Mouse (Mus musculus): Measurements from ENCODE around the gene Gpr19. TPM values are rescaled to one million over a fixed set of nuclear protein-coding genes. Genes with fewer than 3 reads are reported as not detected.

Gene Gpr19
- polyA plus RNA-seq, 1 experiment from 2014 or later = 8.6 TPM

DNA sequence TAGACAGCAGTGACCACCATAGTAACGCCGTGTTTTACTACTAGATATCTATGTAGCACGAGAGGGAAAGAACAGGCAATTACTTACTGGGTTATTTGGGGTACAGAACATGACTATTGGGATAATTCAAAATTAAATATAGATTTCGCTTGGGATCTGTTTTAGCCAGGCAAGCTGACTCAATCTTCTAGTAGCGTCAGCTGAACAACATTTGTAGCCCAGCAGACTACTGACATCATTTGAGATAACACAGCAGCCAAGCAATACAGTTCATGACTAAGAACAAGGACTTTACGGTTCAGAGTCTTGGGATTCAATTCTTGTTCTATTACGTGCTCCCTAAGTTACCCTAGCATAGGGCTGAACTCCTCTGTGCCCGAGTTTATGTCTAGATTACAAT is 11.9 kb downstream of the Gpr19 start:
- no peaks in the 10 kb centered on the region for H3K9me3 ChIP-seq
- H3K4me1 ChIP-seq = peaks cover 24% of the 10 kb centered on the region
- WGBS = 73% methylated on average over 8 of the region's 8 CpGs
- H3K4me2 ChIP-seq = no peak overlapping the region
- no peak overlapping the region for H3K27ac ChIP-seq (replicated peaks)
- H3K36me3 ChIP-seq = peaks cover 5% of the 10 kb centered on the region; the same call in 1 of the 2 replicates
- H3K4me3 ChIP-seq = no peak overlapping the region
- H3K9ac ChIP-seq = no peak overlapping the region
- no peaks in the 10 kb centered on the region for H3K27me3 ChIP-seq (replicated peaks)
- ATAC-seq (ENCODE audit: extremely low read depth, insufficient number of reproducible peaks, low FRiP score, low TSS enrichment) = no peak

DNA sequence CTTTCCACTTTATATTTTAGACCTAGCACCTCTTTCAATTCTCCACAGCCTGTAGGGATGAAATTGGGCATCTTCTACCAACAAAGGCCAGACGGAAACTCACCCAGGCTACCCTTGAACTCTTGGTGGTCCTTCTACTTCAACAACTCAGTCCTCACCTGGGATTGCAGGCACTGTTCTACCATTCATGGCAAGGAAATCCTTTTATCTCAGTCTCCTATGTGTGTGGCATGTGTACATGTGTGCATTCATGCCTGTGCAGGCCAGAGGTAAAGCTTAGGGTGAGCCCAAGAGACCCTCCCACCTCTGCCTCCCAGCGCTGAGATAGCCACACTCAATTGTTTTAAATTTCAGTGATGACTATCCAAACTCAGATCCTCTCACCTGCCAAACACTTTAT is 12.9 kb downstream of the Gpr19 start:
- Histone ChIP-seq H3K4me2 (no peak overlapping the region), H3K27me3 (replicated peaks) (no peaks in the 10 kb centered on the region), H3K9ac (no peak overlapping the region), H3K9me3 (no peaks in the 10 kb centered on the region), H3K4me1 (peaks cover 33% of the 10 kb centered on the region), H3K27ac (replicated peaks) (no peak overlapping the region), H3K36me3 (peaks cover 5% of the 10 kb centered on the region; the same call in 1 of the 2 replicates), H3K4me3 (no peak overlapping the region)
- ATAC-seq (ENCODE audit: extremely low read depth, insufficient number of reproducible peaks, low FRiP score, low TSS enrichment) = no peak
- WGBS = 92% methylated on average over 2 of the region's 2 CpGs

DNA sequence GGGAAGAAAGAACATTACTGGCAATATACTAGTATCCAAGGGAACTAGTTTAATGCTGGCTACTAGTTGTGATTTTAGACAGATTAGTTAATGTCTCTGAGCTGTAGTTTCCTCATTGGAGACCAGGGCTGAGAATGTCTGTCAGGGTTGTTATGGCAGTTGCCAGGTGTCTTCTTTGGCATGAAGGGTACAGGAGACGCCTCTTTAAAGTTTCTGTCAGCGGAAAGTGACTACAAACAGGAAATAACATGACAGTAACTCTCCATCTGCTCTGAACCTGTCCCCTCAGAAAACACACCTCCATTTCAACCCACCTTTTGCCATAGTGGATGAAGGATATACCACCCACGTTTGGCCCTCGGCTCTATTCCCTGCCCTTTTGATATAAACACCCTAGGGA is 14.7 kb downstream of the Gpr19 start:
- Histone ChIP-seq H3K4me1 (peaks cover 34% of the 10 kb centered on the region), H3K4me3 (no peak overlapping the region), H3K4me2 (no peak overlapping the region), H3K36me3 (peaks cover 5% of the 10 kb centered on the region; the same call in 1 of the 2 replicates), H3K9me3 (no peaks in the 10 kb centered on the region), H3K9ac (no peak overlapping the region), H3K27me3 (replicated peaks) (no peaks in the 10 kb centered on the region), H3K27ac (replicated peaks) (no peak overlapping the region)
- ATAC-seq (ENCODE audit: extremely low read depth, insufficient number of reproducible peaks, low FRiP score, low TSS enrichment) = no peak
- 74% methylated on average over 4 of the region's 4 CpGs for WGBS

DNA sequence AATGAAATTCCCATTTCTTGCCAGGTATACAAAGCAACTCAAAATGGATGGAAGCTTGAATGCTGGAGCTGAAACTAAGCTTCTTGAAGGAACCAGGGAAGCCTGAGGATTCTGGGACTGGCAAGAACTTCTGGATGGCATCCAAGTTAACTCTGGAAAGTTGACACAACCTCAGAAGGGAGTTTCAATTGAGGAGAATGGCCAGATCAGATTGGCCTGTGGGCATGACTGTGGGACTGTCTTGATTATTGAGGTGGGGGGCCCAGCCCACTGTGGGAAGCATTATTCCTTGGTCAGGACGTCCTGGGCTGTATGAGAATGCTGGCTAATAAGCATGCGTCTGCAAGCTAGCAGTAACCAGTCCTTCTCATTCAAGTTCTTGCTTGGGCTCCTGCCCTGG is 18.3 kb downstream of the Gpr19 start:
- ATAC-seq (ENCODE audit: extremely low read depth, insufficient number of reproducible peaks, low FRiP score, low TSS enrichment) = no peak
- WGBS = 66% methylated on average over 2 of the region's 2 CpGs

DNA sequence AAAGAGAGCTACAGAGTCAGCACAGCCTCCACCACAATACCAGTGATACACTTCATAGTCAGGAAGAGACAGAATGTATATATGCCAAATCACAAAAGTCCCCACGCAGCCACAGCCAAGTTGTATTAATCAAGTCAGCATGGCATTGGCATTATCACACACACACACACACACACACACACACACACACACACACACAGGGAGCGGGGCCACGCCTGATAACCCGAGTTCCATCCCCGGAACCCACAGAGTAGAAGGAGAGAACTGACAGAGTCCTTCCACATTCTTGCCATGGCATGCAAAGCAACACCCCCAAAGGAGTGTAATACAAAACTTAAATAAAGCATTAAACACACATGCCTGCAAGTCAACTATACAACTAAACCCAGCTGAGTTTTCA is 18.8 kb downstream of the Gpr19 start:
- no peaks in the 10 kb centered on the region for H3K9me3 ChIP-seq
- H3K4me2 ChIP-seq = no peak overlapping the region
- H3K27ac ChIP-seq (replicated peaks) = no peak overlapping the region
- H3K4me3 ChIP-seq = no peak overlapping the region
- no peaks in the 10 kb centered on the region for H3K27me3 ChIP-seq (replicated peaks)
- H3K36me3 ChIP-seq = peaks cover 8% of the 10 kb centered on the region; the same call in 1 of the 2 replicates
- 77% methylated on average over 5 of the region's 5 CpGs for WGBS
- H3K9ac ChIP-seq = no peak overlapping the region
- H3K4me1 ChIP-seq = peaks cover 17% of the 10 kb centered on the region
- ATAC-seq (ENCODE audit: extremely low read depth, insufficient number of reproducible peaks, low FRiP score, low TSS enrichment) = no peak

More for the DNA sequence above, 18.3 kb downstream of the Gpr19 start:
- H3K9me3 ChIP-seq = no peaks in the 10 kb centered on the region
- peaks cover 8% of the 10 kb centered on the region; the same call in 1 of the 2 replicates for H3K36me3 ChIP-seq
- H3K9ac ChIP-seq = no peak overlapping the region
- H3K4me2 ChIP-seq = no peak overlapping the region
- no peak overlapping the region for H3K4me3 ChIP-seq
- H3K27me3 ChIP-seq (replicated peaks) = no peaks in the 10 kb centered on the region
- no peak overlapping the region for H3K27ac ChIP-seq (replicated peaks)
- H3K4me1 ChIP-seq = peaks cover 17% of the 10 kb centered on the region

DNA sequence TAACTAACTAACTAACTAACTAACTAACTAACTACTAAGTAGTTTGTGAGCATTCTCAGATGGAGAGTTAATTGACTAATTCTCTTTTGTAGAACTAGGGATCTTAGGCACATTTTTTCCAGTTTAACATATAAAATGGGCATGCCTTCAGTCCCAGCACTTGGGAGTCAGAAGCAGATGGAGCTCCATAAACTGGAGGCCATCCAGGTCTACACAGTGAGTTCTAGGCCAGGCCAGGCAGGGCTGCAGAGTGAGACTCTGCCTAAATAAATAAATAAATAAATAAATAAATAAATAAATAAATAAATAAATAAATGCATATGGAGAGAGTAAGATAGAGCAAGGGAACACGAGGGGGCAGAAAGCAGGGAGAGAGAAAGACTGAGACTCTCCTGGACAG is 20.5 kb downstream of the Gpr19 start:
- Histone ChIP-seq H3K27ac (replicated peaks) (no peak overlapping the region), H3K9ac (no peak overlapping the region), H3K4me1 (peaks cover 17% of the 10 kb centered on the region), H3K27me3 (replicated peaks) (no peaks in the 10 kb centered on the region), H3K36me3 (peaks cover 8% of the 10 kb centered on the region; the same call in 1 of the 2 replicates), H3K4me2 (no peak overlapping the region), H3K9me3 (no peaks in the 10 kb centered on the region), H3K4me3 (no peak overlapping the region)
- ATAC-seq (ENCODE audit: extremely low read depth, insufficient number of reproducible peaks, low FRiP score, low TSS enrichment) = no peak
- WGBS = 62% methylated on average over 1 of the region's 1 CpGs

DNA sequence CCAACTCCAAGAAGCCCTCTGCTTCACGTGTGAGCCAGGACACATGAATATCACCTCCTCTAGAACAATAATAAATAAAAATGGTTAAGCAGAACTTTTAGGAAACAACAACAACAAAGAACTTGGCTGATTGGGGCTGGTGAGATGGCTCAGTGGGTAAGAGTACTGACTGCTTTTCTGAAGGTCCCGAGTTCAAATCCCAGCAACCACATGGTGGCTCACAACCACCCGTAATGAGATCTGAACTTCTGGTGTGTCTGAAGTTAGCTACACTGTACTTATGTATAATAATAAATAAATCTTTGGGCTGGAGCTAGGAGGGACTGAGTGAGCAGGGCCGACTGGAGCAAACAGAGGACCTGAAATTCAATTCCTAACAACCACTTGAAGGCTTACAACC is 21.1 kb downstream of the Gpr19 start:
- Histone ChIP-seq H3K36me3 (peaks cover 8% of the 10 kb centered on the region; the same call in 1 of the 2 replicates), H3K27ac (replicated peaks) (no peak overlapping the region), H3K9me3 (no peaks in the 10 kb centered on the region), H3K27me3 (replicated peaks) (no peaks in the 10 kb centered on the region), H3K4me3 (no peak overlapping the region), H3K9ac (no peak overlapping the region), H3K4me2 (no peak overlapping the region), H3K4me1 (peaks cover 17% of the 10 kb centered on the region)
- ATAC-seq (ENCODE audit: extremely low read depth, insufficient number of reproducible peaks, low FRiP score, low TSS enrichment) = no peak
- 83% methylated on average over 4 of the region's 4 CpGs for WGBS

DNA sequence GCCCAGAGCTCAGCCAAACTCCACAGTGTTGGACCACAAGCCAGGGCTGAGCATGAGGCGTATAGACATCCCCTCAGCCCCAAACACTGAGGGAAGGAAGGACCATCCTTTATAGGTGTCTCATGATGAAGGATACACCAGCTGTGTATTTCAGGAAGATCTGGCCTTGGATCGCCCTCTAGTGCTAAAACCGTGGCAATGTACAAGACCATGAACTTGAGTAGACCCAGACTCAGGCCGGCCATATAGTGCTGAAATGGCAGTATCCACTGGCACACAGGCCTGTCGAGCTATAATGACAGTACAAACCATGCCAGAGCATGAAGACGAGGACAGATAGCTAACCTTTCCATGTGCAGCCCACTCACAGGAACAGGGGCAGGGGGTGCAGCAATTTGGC is 21.6 kb downstream of the Gpr19 start:
- no peak for ATAC-seq (ENCODE audit: extremely low read depth, insufficient number of reproducible peaks, low FRiP score, low TSS enrichment)
- Histone ChIP-seq H3K36me3 (peaks cover 5% of the 10 kb centered on the region; the same call in 1 of the 2 replicates), H3K27ac (replicated peaks) (no peak overlapping the region), H3K9ac (no peak overlapping the region), H3K4me3 (no peak overlapping the region), H3K4me2 (no peak overlapping the region), H3K9me3 (no peaks in the 10 kb centered on the region), H3K4me1 (peaks cover 17% of the 10 kb centered on the region), H3K27me3 (replicated peaks) (no peaks in the 10 kb centered on the region)
- 70% methylated on average over 6 of the region's 6 CpGs for WGBS

DNA sequence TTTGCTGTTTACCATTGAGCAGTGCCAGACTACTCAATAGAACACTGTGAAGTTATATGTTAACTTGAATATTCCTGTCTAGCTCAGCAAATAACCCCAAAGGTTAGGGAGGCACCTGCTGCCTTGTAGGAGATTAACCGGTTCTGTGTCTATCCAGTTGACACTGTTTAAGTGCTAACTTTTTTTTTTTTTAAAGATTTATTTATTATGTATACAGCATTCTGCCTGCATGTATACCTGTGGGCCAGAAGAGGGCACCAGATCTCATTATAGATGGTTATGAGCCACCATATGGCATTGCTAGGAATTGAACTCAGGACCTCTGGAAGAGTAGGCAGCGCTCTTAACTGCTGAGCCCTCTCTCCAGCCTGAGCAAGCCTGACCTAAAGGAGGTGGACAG is 25.4 kb downstream of the Gpr19 start:
- no peak overlapping the region for H3K4me2 ChIP-seq
- no peaks in the 10 kb centered on the region for H3K9me3 ChIP-seq
- H3K36me3 ChIP-seq = peaks cover 25% of the 10 kb centered on the region
- no peaks in the 10 kb centered on the region for H3K27me3 ChIP-seq (replicated peaks)
- ATAC-seq (ENCODE audit: extremely low read depth, insufficient number of reproducible peaks, low FRiP score, low TSS enrichment) = no peak
- no peak overlapping the region for H3K27ac ChIP-seq (replicated peaks)
- no peak overlapping the region for H3K9ac ChIP-seq
- WGBS = 76% methylated on average over 2 of the region's 2 CpGs
- H3K4me1 ChIP-seq = no peaks in the 10 kb centered on the region
- H3K4me3 ChIP-seq = no peak overlapping the region

DNA sequence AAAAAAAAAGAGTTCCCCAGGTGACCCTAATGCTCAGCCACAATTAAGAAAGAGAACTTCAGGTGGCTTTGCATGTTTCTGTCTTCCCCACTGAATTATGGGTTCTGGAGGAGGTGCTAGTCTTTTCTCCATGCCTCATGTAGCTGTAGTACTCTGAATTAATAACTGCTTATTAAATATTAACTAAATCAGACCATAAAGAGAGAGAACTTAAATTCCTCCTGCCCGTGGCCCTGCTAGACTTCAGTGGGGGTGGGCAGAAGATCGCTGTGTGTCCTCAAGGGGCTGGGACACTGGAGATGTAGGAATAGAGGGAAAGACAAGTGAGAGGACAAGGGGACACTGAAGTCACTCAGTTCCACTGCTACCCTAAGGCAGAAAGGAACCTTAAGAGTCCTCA is 26.1 kb downstream of the Gpr19 start:
- no peak for ATAC-seq (ENCODE audit: extremely low read depth, insufficient number of reproducible peaks, low FRiP score, low TSS enrichment)
- Histone ChIP-seq H3K36me3 (peaks cover 30% of the 10 kb centered on the region), H3K9me3 (no peaks in the 10 kb centered on the region)

DNA sequence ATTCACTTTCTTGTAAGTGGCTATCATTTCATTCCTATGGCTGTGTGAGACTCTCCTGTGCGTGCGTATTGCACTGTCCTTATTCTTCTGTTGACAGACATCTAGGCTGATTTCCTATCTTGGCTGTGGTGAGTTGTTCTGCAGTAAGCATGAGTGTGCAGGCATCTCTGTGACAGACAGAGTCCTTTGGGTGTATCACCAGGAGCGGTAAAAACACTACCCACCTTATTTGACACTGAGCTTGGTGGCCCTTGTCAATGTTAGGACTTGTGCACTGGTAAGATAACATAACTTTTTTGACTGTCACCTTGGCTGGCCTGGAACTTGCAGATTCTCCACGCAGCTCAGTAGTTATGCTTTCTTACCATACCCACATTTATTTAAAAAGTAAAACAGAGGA is 27.5 kb downstream of the Gpr19 start:
- Histone ChIP-seq H3K4me1 (no peaks in the 10 kb centered on the region), H3K27me3 (replicated peaks) (no peaks in the 10 kb centered on the region), H3K4me2 (no peak overlapping the region), H3K36me3 (peaks cover 30% of the 10 kb centered on the region), H3K9ac (no peak overlapping the region), H3K4me3 (no peak overlapping the region), H3K27ac (replicated peaks) (no peak overlapping the region), H3K9me3 (no peaks in the 10 kb centered on the region)
- ATAC-seq (ENCODE audit: extremely low read depth, insufficient number of reproducible peaks, low FRiP score, low TSS enrichment) = no peak
- 78% methylated on average over 4 of the region's 4 CpGs for WGBS

More for the DNA sequence above, 26.1 kb downstream of the Gpr19 start:
- H3K27ac ChIP-seq (replicated peaks) = no peak overlapping the region
- H3K4me2 ChIP-seq = no peak overlapping the region
- no peaks in the 10 kb centered on the region for H3K27me3 ChIP-seq (replicated peaks)
- H3K4me3 ChIP-seq = no peak overlapping the region
- no peak overlapping the region for H3K9ac ChIP-seq
- WGBS = 81% methylated on average over 2 of the region's 2 CpGs
- H3K4me1 ChIP-seq = no peaks in the 10 kb centered on the region

DNA sequence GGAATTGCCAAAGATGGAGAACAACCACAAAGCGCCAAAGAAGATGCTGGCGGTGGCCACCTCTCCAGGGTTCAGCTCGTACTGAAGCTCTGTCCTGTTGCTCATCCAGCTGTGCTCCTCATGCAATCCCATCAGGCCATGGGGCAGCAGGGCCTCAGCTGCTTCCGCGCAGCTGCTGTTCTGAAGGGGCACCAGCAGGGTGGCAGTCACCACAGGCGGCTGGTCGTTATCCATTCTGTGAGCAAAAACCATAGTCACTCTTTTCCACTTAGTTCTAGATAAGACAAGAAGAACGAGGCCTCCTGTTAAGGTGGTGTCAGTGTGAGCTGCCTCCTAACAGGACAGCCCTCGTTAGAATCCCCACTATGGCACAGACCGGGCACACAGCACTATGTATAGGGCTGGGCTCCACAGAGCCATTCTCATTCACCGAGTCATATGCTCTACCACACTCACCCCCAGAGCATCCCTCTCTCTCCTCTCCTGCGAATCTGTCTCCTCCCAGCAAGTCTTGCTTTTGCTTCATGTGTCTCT is 28.1 kb downstream of the Gpr19 start:
- no peaks in the 10 kb centered on the region for H3K27me3 ChIP-seq (replicated peaks)
- H3K36me3 ChIP-seq = peaks cover 29% of the 10 kb centered on the region
- H3K4me3 ChIP-seq = no peak overlapping the region
- H3K9ac ChIP-seq = no peak overlapping the region
- H3K27ac ChIP-seq (replicated peaks) = no peak overlapping the region
- 71% methylated on average over 12 of the region's 12 CpGs for WGBS
- no peak overlapping the region for H3K4me2 ChIP-seq
- no peaks in the 10 kb centered on the region for H3K4me1 ChIP-seq
- ATAC-seq (ENCODE audit: extremely low read depth, insufficient number of reproducible peaks, low FRiP score, low TSS enrichment) = no peak
- no peaks in the 10 kb centered on the region for H3K9me3 ChIP-seq

All from heart, embryonic 13.5 days (tissue).